Mouse (Mus musculus) intestine, postnatal 0 days (tissue): ENCODE measurements at regions not wholly inside any gene's neighbourhood (a gene's known extent, or its start where the extent isn't known, plus 50 kb on each side); places are given as distances from the start of the nearest gene placed in this dataset.

ENCODE experiments used
- ATAC-seq: fragments of 200-750 bp; cut with Nextera tagmentation; 2 replicates; pipeline ENCODE4 v1.8.0; 2017; ENCODE audit warnings: mild to moderate bottlenecking, moderate TSS enrichment, moderate library complexity
- H3K27ac ChIP-seq: fragments of 300-500 bp; sonication (generic); 2 replicates; pipeline ENCODE4 v1.5.1; 2014; ENCODE audit warnings: mild to moderate bottlenecking, low read depth, low read length, moderate library complexity
- H3K27me3 ChIP-seq: fragments of 300-500 bp; sonication (generic); replicated peaks from 2 replicates; pipeline ENCODE4 v1.6.1; 2014; ENCODE audit warnings: low read length, mixed read lengths; ENCODE audit not compliant: control insufficient read depth, insufficient read depth
- H3K36me3 ChIP-seq: fragments of 300-500 bp; sonication (generic); 2 replicates; pipeline ENCODE4 v1.6.1; 2014; ENCODE audit warnings: mild to moderate bottlenecking, moderate library complexity; ENCODE audit not compliant: control insufficient read depth, insufficient read depth
- H3K4me1 ChIP-seq: fragments of 300-500 bp; sonication (generic); replicated peaks from 2 replicates; pipeline ENCODE4 v1.6.1; 2014; ENCODE audit warnings: antibody characterized with exemption, low read length, mixed read lengths; ENCODE audit not compliant: control insufficient read depth, insufficient read depth
- H3K4me2 ChIP-seq: fragments of 300-500 bp; sonication (generic); replicated peaks from 2 replicates; pipeline ENCODE4 v1.6.1; 2014; ENCODE audit warnings: low read depth, mild to moderate bottlenecking, moderate library complexity
- H3K4me3 ChIP-seq: fragments of 300-500 bp; sonication (generic); 2 replicates; pipeline ENCODE4 v1.5.1; 2014; ENCODE audit warnings: low read depth, low read length
- H3K9ac ChIP-seq: fragments of 300-500 bp; sonication (generic); 2 replicates; pipeline ENCODE4 v1.6.1; 2014; ENCODE audit warnings: mild to moderate bottlenecking, low read depth, low read length
- H3K9me3 ChIP-seq: fragments of 300-500 bp; sonication (generic); 2 replicates; pipeline ENCODE4 v1.6.1; 2016; ENCODE audit warnings: mixed run types; ENCODE audit not compliant: control insufficient read depth
- CTCF ChIP-seq: sonication (generic); IDR thresholded peaks from 2 replicates; pipeline ENCODE4 v1.5.1; 2016; ENCODE audit warnings: low read depth, mild to moderate bottlenecking, control low read depth, antibody characterized with exemption, moderate library complexity
- WGBS: fragments of 180-500 bp; shearing (Covaris S2); extraction: QIAGEN DNeasy Blood & Tissue Kit; methylation state at CpG from one replicate; pipeline ENCODE4 v1.1.7; 2014; 5-methylcytosine and 5-hydroxymethylcytosine counted together

GRCm38 (mm10) chr13:107626670-107627069 lies 417.6 kb upstream of the Smim15 start:
- ATAC-seq = no peak
- H3K27me3 ChIP-seq = no peaks in the 10 kb centered on the region
- no peak overlapping the region for H3K4me2 ChIP-seq
- no peak overlapping the region for H3K4me3 ChIP-seq
- H3K4me1 ChIP-seq = no peaks in the 10 kb centered on the region
- no peak overlapping the region for H3K9ac ChIP-seq
- H3K36me3 ChIP-seq = no peaks in the 10 kb centered on the region
- TF ChIP-seq CTCF = no peak
- H3K9me3 ChIP-seq = no peaks in the 10 kb centered on the region
- H3K27ac ChIP-seq = no peak overlapping the region
- WGBS = 61% methylated on average over 8 of the region's 8 CpGs

- Histone ChIP-seq H3K4me3 (no peak overlapping the region), H3K27ac (no peak overlapping the region), H3K4me1 (no peaks in the 10 kb centered on the region), H3K9me3 (no peaks in the 10 kb centered on the region), H3K27me3 (no peaks in the 10 kb centered on the region), H3K36me3 (no peaks in the 10 kb centered on the region), H3K4me2 (no peak overlapping the region), H3K9ac (no peak overlapping the region)
- TF ChIP-seq CTCF = no peak
- 63% methylated on average over 2 of the region's 2 CpGs for WGBS
- ATAC-seq = no peak
These were observed 422.9 kb upstream of the Smim15 start for GRCm38 (mm10) chr13:107621337-107621736.

GRCm38 (mm10) chr13:107620887-107621286 lies 423.4 kb upstream of the Smim15 start:
- no peak overlapping the region for H3K4me3 ChIP-seq
- WGBS = 87% methylated on average over 2 of the region's 2 CpGs
- no peak overlapping the region for H3K9ac ChIP-seq
- no peak overlapping the region for H3K4me2 ChIP-seq
- no peaks in the 10 kb centered on the region for H3K4me1 ChIP-seq
- H3K36me3 ChIP-seq = no peaks in the 10 kb centered on the region
- H3K9me3 ChIP-seq = no peaks in the 10 kb centered on the region
- no peak for TF ChIP-seq CTCF
- H3K27me3 ChIP-seq = no peaks in the 10 kb centered on the region
- no peak overlapping the region for H3K27ac ChIP-seq
- ATAC-seq = no peak

GRCm38 (mm10) chr13:107620210-107620609 lies 424.0 kb upstream of the Smim15 start:
- no peak for TF ChIP-seq CTCF
- Histone ChIP-seq H3K27me3 (no peaks in the 10 kb centered on the region), H3K4me1 (no peaks in the 10 kb centered on the region), H3K4me3 (no peak overlapping the region), H3K9me3 (no peaks in the 10 kb centered on the region), H3K36me3 (no peaks in the 10 kb centered on the region), H3K9ac (no peak overlapping the region), H3K27ac (no peak overlapping the region), H3K4me2 (no peak overlapping the region)
- 48% methylated on average over 6 of the region's 6 CpGs for WGBS
- ATAC-seq = no peak

- no peak overlapping the region for H3K9ac ChIP-seq
- H3K4me1 ChIP-seq = no peaks in the 10 kb centered on the region
- H3K4me2 ChIP-seq = no peak overlapping the region
- ATAC-seq = no peak
- no peak overlapping the region for H3K4me3 ChIP-seq
- no peaks in the 10 kb centered on the region for H3K27me3 ChIP-seq
- no peak for TF ChIP-seq CTCF
- no peak overlapping the region for H3K27ac ChIP-seq
- no peaks in the 10 kb centered on the region for H3K36me3 ChIP-seq
- WGBS = 47% methylated on average over 9 of the region's 9 CpGs
- H3K9me3 ChIP-seq = no peaks in the 10 kb centered on the region
These were observed 424.8 kb upstream of the Smim15 start for GRCm38 (mm10) chr13:107619430-107619927.

GRCm38 (mm10) chr13:107618796-107619429 lies 425.3 kb upstream of the Smim15 start:
- ATAC-seq = no peak
- Histone ChIP-seq H3K27ac (no peak overlapping the region), H3K9ac (no peak overlapping the region), H3K4me3 (no peak overlapping the region), H3K36me3 (no peaks in the 10 kb centered on the region), H3K9me3 (no peaks in the 10 kb centered on the region), H3K4me1 (no peaks in the 10 kb centered on the region), H3K27me3 (no peaks in the 10 kb centered on the region), H3K4me2 (no peak overlapping the region)
- TF ChIP-seq CTCF = no peak
- WGBS = 53% methylated on average over 15 of the region's 15 CpGs
